Mouse (Mus musculus): ENCODE measurements at regions not wholly inside any gene's neighbourhood (a gene's known extent, or its start where the extent isn't known, plus 50 kb on each side); places are given as distances from the start of the nearest gene placed in this dataset.

GRCm38 (mm10) chr16:42444863-42445423, 104.5 kb upstream of the Gap43 start:
- TF ChIP-seq CTCF (conservative IDR thresholded peaks at IDR 0.05; ENCODE audit: low read length) (no peak), NANOG (IDR thresholded peaks at IDR 0.05; ENCODE audit: borderline replicate concordance, low read length) (no peak)
